Mouse (Mus musculus): Measurements from ENCODE around the gene Prlh. TPM values are rescaled to one million over a fixed set of nuclear protein-coding genes. Genes with fewer than 3 reads are reported as not detected.

The Prlh gene
- total and polyA plus RNA-seq, 3 experiments = not detected

DNA sequence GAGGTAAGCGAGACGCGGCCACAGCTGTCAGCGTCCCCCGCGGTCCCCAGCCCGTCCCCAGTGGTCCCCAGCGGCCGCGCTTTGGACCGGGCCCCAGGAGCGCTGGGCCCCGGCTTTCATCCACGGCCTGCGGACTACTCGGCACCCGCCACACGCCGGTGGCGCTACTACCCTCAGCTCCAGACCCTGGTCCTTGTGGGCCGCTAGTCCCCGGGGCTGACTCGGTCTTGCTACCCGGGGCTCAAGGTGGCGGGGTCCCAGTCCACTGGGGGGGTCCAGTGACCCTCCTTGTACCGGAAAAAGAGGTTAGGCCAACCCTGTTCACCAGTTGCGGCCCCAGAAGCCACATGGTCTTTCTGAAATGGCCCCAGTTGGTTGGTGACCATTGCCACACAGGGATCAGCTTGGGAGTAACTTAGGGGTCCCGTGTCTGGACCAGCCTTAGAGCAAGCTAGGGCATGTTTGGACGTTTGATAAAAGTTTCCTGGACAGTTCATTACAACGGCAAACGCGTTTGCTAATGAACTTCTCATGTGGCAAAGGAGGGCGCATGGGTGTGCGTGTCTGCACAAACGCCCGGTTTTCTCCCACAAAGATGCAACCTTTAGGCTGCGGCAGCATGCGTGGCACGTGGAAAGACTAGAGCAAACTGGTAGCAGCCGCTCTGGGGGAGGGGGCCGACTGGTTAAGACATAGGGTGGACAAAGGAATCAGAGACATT lies 46.1 kb downstream of the Prlh start:
- Histone ChIP-seq H3K27me3 (ENCODE audit: control insufficient read depth, insufficient read depth, low read length) (no peaks in the 10 kb centered on the region), H3K4me1 (ENCODE audit: control insufficient read depth, insufficient read depth, low read length) (peaks cover 34% of the 10 kb centered on the region), H3K36me3 (ENCODE audit: control insufficient read depth, insufficient read depth, low read length) (peaks cover 5% of the 10 kb centered on the region; the same call in 1 of the 2 replicates), H3K9ac (ENCODE audit: low read depth, low read length) (peak overlapping the region; percentile 98), H3K27ac (peak overlapping the region; percentile 80), H3K79me2 (replicated peaks; ENCODE audit: control insufficient read depth, insufficient read depth, low read length) (peaks cover 2% of the 10 kb centered on the region), H3K4me3 (peak overlapping the region; percentile 81)
- intact Hi-C loops (cut with DNase I) = loop anchor here (5.0 kb wide), 1 partner anchor 33 kb away; no protein-coding TSS in a partner anchor
- peak in 1 of 2 experiments; percentile 17 for DNase-seq
- 1% methylated on average over 41 of the region's 41 CpGs for WGBS
- TF ChIP-seq CTCF (IDR thresholded peaks at IDR 0.05) = no peak
- TF ChIP-seq POLR2A (IDR thresholded peaks at IDR 0.05; ENCODE audit: insufficient read depth, low read depth, low read length) = no peak
- no peak for TF ChIP-seq EP300 (IDR thresholded peaks at IDR 0.05; ENCODE audit: insufficient read depth, low read depth, low read length)

DNA sequence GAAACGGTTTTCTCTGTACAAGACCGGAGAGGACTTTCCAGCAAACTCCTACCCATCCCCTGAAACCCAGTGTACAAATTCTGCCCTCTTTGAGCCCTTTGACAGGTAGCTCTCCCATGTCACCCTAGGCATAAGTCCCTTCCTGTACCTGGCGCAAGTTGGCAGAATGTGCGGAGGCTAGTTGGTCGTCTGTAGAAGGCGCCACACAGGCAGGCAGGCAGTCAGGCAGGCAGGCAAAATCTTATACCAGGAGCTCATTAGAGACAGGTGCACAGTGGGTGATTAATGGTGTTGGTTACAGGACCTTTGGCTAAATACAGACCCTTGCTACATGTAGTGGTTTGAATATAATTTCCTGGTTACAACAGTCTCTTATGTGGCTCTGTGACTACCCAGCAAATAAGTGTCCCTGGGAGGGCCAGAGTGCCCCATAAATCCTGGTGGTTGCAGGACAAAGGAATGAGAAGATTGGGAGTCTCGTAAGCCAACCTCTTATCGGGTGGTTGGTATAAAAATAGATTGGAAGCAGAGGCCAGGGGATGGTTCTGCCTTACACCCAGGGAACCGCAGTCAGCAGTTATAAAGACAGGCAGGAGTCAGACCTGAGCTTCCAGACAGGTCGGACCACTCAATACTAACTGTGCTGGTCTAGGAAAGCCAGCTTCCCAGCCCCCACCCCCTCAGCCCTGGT lies 47.1 kb downstream of the Prlh start:
- WGBS = 61% methylated on average over 10 of the region's 10 CpGs
- peak; percentile 29 to 56 for DNase-seq
- H3K9ac ChIP-seq (ENCODE audit: low read depth, low read length) = peak overlapping the region; percentile 98
- no peaks in the 10 kb centered on the region for H3K27me3 ChIP-seq (ENCODE audit: control insufficient read depth, insufficient read depth, low read length)
- peaks cover 10% of the 10 kb centered on the region; the same call in 1 of the 2 replicates for H3K36me3 ChIP-seq (ENCODE audit: control insufficient read depth, insufficient read depth, low read length)
- H3K79me2 ChIP-seq (replicated peaks; ENCODE audit: control insufficient read depth, insufficient read depth, low read length) = peaks cover 2% of the 10 kb centered on the region
- peak overlapping the region; percentile 81 for H3K4me3 ChIP-seq
- H3K27ac ChIP-seq = peak overlapping the region; percentile 80
- H3K4me1 ChIP-seq (ENCODE audit: control insufficient read depth, insufficient read depth, low read length) = peaks cover 37% of the 10 kb centered on the region
- intact Hi-C loops (cut with DNase I) = loop anchor here (5.0 kb wide), 1 partner anchor 32 kb away; no protein-coding TSS in a partner anchor
- no peak; the same call in 1 of the 2 replicates for TF ChIP-seq POLR2A (IDR thresholded peaks at IDR 0.05; ENCODE audit: insufficient read depth, low read depth, low read length)
- TF ChIP-seq EP300 (IDR thresholded peaks at IDR 0.05; ENCODE audit: insufficient read depth, low read depth, low read length) = no peak
- TF ChIP-seq CTCF (IDR thresholded peaks at IDR 0.05) = no peak

DNA sequence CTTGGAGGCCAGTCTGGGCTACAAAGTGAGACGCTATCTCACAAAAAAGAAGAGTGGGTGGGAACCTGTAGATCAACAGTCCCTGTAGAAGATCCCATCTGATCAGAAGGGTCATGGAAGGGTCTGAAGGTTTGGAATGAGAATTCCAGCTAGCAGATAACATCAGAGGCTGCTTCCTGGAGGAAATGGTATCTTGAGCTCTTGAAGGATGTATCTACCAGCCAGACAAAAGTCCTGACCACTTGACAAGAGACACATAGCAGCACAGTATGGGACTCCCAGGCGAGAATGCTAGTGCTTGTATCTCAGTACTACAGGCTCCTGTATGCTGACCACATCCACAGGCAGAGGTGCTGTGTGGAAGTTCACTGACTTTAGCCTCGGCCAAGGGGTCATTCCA lies 48.2 kb downstream of the Prlh start:
- H3K36me3 ChIP-seq (ENCODE audit: control insufficient read depth, insufficient read depth, low read length) = peaks cover 10% of the 10 kb centered on the region; the same call in 1 of the 2 replicates
- no peak overlapping the region for H3K9ac ChIP-seq (ENCODE audit: low read depth, low read length)
- TF ChIP-seq CTCF (IDR thresholded peaks at IDR 0.05) (no peak), POLR2A (IDR thresholded peaks at IDR 0.05; ENCODE audit: insufficient read depth, low read depth, low read length) (no peak), EP300 (IDR thresholded peaks at IDR 0.05; ENCODE audit: insufficient read depth, low read depth, low read length) (no peak)
- peaks cover 37% of the 10 kb centered on the region for H3K4me1 ChIP-seq (ENCODE audit: control insufficient read depth, insufficient read depth, low read length)
- H3K27me3 ChIP-seq (ENCODE audit: control insufficient read depth, insufficient read depth, low read length) = no peaks in the 10 kb centered on the region
- H3K79me2 ChIP-seq (replicated peaks; ENCODE audit: control insufficient read depth, insufficient read depth, low read length) = peaks cover 2% of the 10 kb centered on the region
- DNase-seq = peak; percentile 10 to 20
- peak overlapping the region; percentile 80 for H3K27ac ChIP-seq
- H3K4me3 ChIP-seq = no peak overlapping the region
- intact Hi-C loops (cut with DNase I) = no loop called here
- WGBS = 34% methylated on average over 3 of the region's 3 CpGs

DNA sequence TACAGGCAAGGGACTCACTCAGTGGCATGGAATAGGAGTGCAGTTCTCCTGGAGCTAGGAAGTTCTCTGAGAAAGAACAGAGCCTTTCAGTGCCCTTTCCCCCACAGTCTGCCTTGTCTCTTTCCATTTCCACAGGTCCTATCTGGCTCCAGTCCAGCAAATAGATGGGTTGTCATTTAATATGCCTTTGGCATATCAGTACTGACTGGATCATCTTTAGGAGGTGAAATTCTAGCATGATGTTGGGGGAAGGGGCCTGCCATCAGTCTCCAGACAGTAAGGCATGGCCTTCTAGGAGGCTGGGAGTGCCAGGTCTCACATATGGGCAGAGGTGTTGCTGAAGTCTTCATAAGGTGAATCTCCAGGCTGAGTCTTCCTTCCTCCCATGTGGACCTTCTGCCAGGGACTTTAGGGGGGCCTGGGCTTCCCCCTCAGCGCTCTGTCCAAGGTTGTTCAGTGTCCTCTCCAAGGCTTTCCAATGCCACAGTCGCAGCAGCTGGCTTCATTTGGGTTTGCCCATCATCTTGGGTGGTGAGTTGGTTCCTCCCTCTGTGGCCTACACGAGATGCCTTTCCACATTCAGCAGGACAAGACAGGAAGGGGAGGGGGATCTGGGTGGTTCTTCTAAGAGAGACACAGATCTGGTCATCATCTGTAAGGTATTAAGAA lies 49.1 kb downstream of the Prlh start:
- H3K36me3 ChIP-seq (ENCODE audit: control insufficient read depth, insufficient read depth, low read length) = peaks cover 10% of the 10 kb centered on the region; the same call in 1 of the 2 replicates
- 46% methylated on average over 3 of the region's 3 CpGs for WGBS
- no peak overlapping the region for H3K9ac ChIP-seq (ENCODE audit: low read depth, low read length)
- H3K4me1 ChIP-seq (ENCODE audit: control insufficient read depth, insufficient read depth, low read length) = peaks cover 39% of the 10 kb centered on the region
- DNase-seq = peak; percentile 10 to 31
- no peaks in the 10 kb centered on the region for H3K27me3 ChIP-seq (ENCODE audit: control insufficient read depth, insufficient read depth, low read length)
- H3K27ac ChIP-seq = peak overlapping the region; percentile 80
- no peak for TF ChIP-seq POLR2A (IDR thresholded peaks at IDR 0.05; ENCODE audit: insufficient read depth, low read depth, low read length)
- TF ChIP-seq EP300 (IDR thresholded peaks at IDR 0.05; ENCODE audit: insufficient read depth, low read depth, low read length) = no peak
- no peak for TF ChIP-seq CTCF (IDR thresholded peaks at IDR 0.05)
- no peak overlapping the region for H3K4me3 ChIP-seq
- H3K79me2 ChIP-seq (replicated peaks; ENCODE audit: control insufficient read depth, insufficient read depth, low read length) = peaks cover 2% of the 10 kb centered on the region
- intact Hi-C loops (cut with DNase I) = no loop called here

DNA sequence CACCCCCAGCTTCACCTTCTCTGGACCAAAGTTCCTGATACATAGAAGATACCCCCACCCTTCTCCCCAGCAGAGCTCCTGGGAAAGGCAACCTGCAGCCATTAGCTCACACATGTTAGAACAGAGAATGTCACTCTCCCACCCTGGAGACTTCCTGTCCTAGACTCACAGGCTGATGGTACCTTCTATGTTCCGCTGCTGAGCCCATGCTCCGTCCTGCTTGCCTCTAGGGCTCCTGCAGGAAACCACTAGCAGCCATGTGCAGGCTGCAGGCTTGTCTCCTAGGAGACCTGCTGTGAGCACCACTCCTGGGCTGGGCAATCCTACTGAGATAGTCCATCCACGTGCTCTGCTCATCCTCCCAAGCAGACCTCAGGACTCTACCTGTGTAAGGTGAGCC lies 49.7 kb downstream of the Prlh start:
- TF ChIP-seq POLR2A (IDR thresholded peaks at IDR 0.05; ENCODE audit: insufficient read depth, low read depth, low read length) (no peak), EP300 (IDR thresholded peaks at IDR 0.05; ENCODE audit: insufficient read depth, low read depth, low read length) (no peak), CTCF (IDR thresholded peaks at IDR 0.05) (no peak)
- Histone ChIP-seq H3K4me3 (no peak overlapping the region), H3K27me3 (ENCODE audit: control insufficient read depth, insufficient read depth, low read length) (no peaks in the 10 kb centered on the region), H3K4me1 (ENCODE audit: control insufficient read depth, insufficient read depth, low read length) (peaks cover 39% of the 10 kb centered on the region), H3K9ac (ENCODE audit: low read depth, low read length) (no peak overlapping the region), H3K27ac (peak overlapping the region; percentile 80; the same call in 1 of the 2 replicates), H3K36me3 (ENCODE audit: control insufficient read depth, insufficient read depth, low read length) (peaks cover 10% of the 10 kb centered on the region; the same call in 1 of the 2 replicates), H3K79me2 (replicated peaks; ENCODE audit: control insufficient read depth, insufficient read depth, low read length) (peaks cover 2% of the 10 kb centered on the region)
- WGBS = 46% methylated on average over 3 of the region's 3 CpGs
- peak in 1 of 2 experiments; percentile 22 for DNase-seq
- intact Hi-C loops (cut with DNase I) = no loop called here

Other genes starting within 250 kb of the Prlh start
- 10 to 100 TPM; 15.8 to 35.9 TPM for gene Col6a3, start 109.1 kb upstream of the Prlh start, total RNA-seq (2021)
- 16.8 and 22.2 TPM in 2 replicates for gene Col6a3, start 109.1 kb upstream of the Prlh start, polyA plus RNA-seq (2012; rRNA removed)
- 1 to 10 TPM in 1 of 2 experiments, under 1 TPM in 1; 0.73 to 1.1 TPM for gene Mlph, start 38.0 kb upstream of the Prlh start, total RNA-seq (2021)
- gene Mlph, start 38.0 kb upstream of the Prlh start, polyA plus RNA-seq (2012; rRNA removed) = 0.44 and 0.72 TPM in 2 replicates
- gene Rab17, start 16.6 kb downstream of the Prlh start, total RNA-seq (2021) = 1 to 10 TPM; 1.7 to 2.6 TPM
- 1.4 and 2.3 TPM in 2 replicates for gene Rab17, start 16.6 kb downstream of the Prlh start, polyA plus RNA-seq (2012; rRNA removed)
- 10 to 100 TPM; 63.5 to 75.5 TPM for gene Lrrfip1, start 45.6 kb downstream of the Prlh start, total RNA-seq (2021)
- gene Lrrfip1, start 45.6 kb downstream of the Prlh start, polyA plus RNA-seq (2012; rRNA removed) = 32.9 and 44.2 TPM in 2 replicates
- not detected for gene Rbm44, start 192.0 kb downstream of the Prlh start, total RNA-seq (2021)
- gene Rbm44, start 192.0 kb downstream of the Prlh start, polyA plus RNA-seq (2012; rRNA removed) = not detected in 2 replicates
- gene Ramp1, start 226.7 kb downstream of the Prlh start, total RNA-seq (2021) = 1 to 10 TPM; 4.5 to 5.8 TPM
- gene Ramp1, start 226.7 kb downstream of the Prlh start, polyA plus RNA-seq (2012; rRNA removed) = 9.2 and 20.2 TPM in 2 replicates